8 mouse cellular contexts compared by ENCODE assay signal in the genomic region with DNA sequence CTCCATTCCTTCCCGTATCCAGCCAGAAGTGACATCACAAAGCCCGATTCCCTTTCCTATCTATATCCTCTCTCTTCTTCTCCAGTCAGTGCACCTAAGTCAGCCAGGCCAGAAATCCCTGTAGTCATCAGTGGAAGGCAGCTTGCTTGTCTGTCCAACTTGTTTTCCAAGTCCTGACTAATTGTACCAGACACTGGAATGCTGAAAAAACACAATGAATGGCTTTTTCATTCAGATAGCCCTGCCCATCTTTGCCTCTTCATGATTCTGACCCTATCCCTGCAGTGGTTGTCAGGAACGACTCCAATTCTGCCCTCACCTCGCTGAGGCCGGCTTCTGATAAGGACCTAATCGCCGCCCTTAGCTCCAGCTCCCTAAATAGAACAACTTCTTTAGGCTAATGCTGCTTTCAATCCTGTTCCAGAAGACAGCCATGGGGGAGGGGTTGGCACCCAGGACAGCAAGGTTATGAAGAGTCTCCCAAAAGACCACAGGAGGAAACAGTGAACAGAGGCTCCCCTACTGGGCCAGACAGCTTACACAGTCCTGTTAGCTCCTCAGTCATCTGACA.
DNase-seq lines count a peak whose midpoint lies in the region; ATAC-seq and TF ChIP-seq lines count a peak whose summit lies in the region.

No protein-coding gene starts in this region.

- 38% methylated on average over 7 of the region's 7 CpGs for WGBS in cerebellum, adult 2 months
- 39% methylated on average over 7 of the region's 7 CpGs for WGBS in forebrain, embryonic 11.5 days

- H3K9me3 ChIP-seq in forebrain, embryonic 11.5 days (ENCODE audit: control insufficient read depth, low read length) = no peaks in the 10 kb centered on the region

- no peaks in the 10 kb centered on the region for H3K27me3 ChIP-seq in cerebellum, adult 2 months (ENCODE audit: control insufficient read depth, insufficient read depth, low read length)
- H3K27me3 ChIP-seq in forebrain, embryonic 11.5 days (ENCODE audit: control insufficient read depth, insufficient read depth, low read length) = no peaks in the 10 kb centered on the region

- ATAC-seq in forebrain, embryonic 11.5 days (replicated peaks; ENCODE audit: low FRiP score) = no peak

- no peak for TF ChIP-seq CTCF in cerebellum, adult 2 months (IDR thresholded peaks at IDR 0.05; ENCODE audit: borderline replicate concordance, insufficient read depth, low read depth, low read length)

- H3K4me1 ChIP-seq in cerebellum, adult 2 months (ENCODE audit: control insufficient read depth, insufficient read depth, low read length) = peaks cover 3% of the 10 kb centered on the region
- 0 out of 2 replicates have a peak, but pooled peaks cover 2% of the 10 kb centered on the region for H3K4me1 ChIP-seq in forebrain, embryonic 11.5 days (replicated peaks; ENCODE audit: control insufficient read depth, insufficient read depth, low read length)

- no peak for TF ChIP-seq POLR2A in cerebellum, adult 2 months (IDR thresholded peaks at IDR 0.05; ENCODE audit: borderline replicate concordance, insufficient read depth, low read length)

- H3K4me3 ChIP-seq in cerebellum, adult 2 months (replicated peaks; ENCODE audit: insufficient read depth, low read depth, low read length) = no peak overlapping the region
- H3K4me3 ChIP-seq in forebrain, embryonic 11.5 days (ENCODE audit: low read depth, low read length) = no peak overlapping the region

- H3K4me2 ChIP-seq in forebrain, embryonic 11.5 days (ENCODE audit: low read depth, low read length, severe bottlenecking) = no peak overlapping the region

- no peaks in the 10 kb centered on the region for H3K36me3 ChIP-seq in forebrain, embryonic 11.5 days (ENCODE audit: control insufficient read depth, insufficient read depth, low read length)

- 0 out of 2 replicates have a peak overlapping the region, but pooled peaks have one; percentile 19 for H3K27ac ChIP-seq in cerebellum, adult 2 months (ENCODE audit: insufficient read depth, low read length)
- no peak overlapping the region for H3K27ac ChIP-seq in forebrain, embryonic 11.5 days (ENCODE audit: low read depth, low read length)

- peak in 1 of 2 experiments; percentile 17 for DNase-seq in cerebellum, adult 2 months
- DNase-seq in cerebellum, adult 11-12 months = no peak
- peak; percentile 16 for DNase-seq in ovary, adult 18-20 months (ENCODE audit: low spot score)
- no peak for DNase-seq in ovary, postnatal 36 days (ENCODE audit: low spot score)
- peak; percentile 48 for DNase-seq in liver
- peak; percentile 55 for DNase-seq in testis, postnatal 14 days (ENCODE audit: low spot score)
- no peak for DNase-seq in spleen, postnatal 14 days (ENCODE audit: low spot score in 2 of 2)
- no peak for DNase-seq in forebrain, embryonic 11.5 days (ENCODE audit: low spot score)

- no peak overlapping the region; the same call in 1 of the 2 replicates for H3K9ac ChIP-seq in forebrain, embryonic 11.5 days (ENCODE audit: low read length)

Comparison
In these comparisons a context has a peak if more than half of its experiments do, and no peak if none do; other contexts are left out.
1. DNase-seq: peak in ovary, adult 18-20 months (single experiment), liver (single experiment) and testis, postnatal 14 days (single experiment); none in cerebellum, adult 11-12 months (single experiment), ovary, postnatal 36 days (single experiment), spleen, postnatal 14 days (0 of 2) and forebrain, embryonic 11.5 days (single experiment).